In the genomic region with DNA sequence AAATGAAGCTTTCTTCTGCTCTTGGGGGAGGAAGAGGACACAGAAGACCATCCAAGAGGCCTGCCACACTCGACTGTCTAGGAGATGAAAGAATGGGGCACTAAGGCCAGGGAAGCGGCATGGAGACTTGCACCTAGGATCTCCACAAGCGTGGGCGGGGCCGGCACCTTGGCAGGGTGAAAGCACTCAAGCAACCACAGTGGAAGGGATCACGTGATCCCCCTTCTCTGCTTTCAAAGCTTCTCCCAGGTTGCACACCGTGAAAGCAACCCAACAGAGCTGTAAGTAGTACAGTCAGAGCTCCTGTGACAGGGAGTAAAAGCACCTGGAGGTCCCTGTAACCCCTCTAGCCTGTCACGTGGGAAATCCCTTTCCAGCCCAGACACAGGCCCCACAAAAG, we compare ENCODE assay signal across 9 mouse cellular contexts.
DNase-seq lines count a peak whose midpoint lies in the region; ATAC-seq and TF ChIP-seq lines count a peak whose summit lies in the region.
"Had no signal": no experiment of that assay in that cellular context is flagged by ENCODE, and none has a peak within 500 bp of the region (broad histone marks: within the 10 kb centered on the region; RNA-seq: fewer than 3 reads in every experiment).

No protein-coding gene starts in this region.

- DNase-seq in CD4-positive, CD25-positive, alpha-beta regulatory T cell, adult 2 months (ENCODE audit: low read depth, low spot score): peak; percentile 89
- DNase-seq in R1 (ENCODE audit: low read depth, low spot score): peak; percentile 20
- peak; percentile 38 for DNase-seq in kidney, postnatal 0 days (ENCODE audit: low spot score)
- no peak for DNase-seq in embryo, embryonic 10 days (ENCODE audit: low spot score)
- no peak for DNase-seq in ovary, adult 18-20 months (ENCODE audit: low spot score)
- DNase-seq: embryo, embryonic 11 days had no signal

- H3K36me3 ChIP-seq in kidney, postnatal 0 days (ENCODE audit: insufficient read depth, low read length): no peaks in the 10 kb centered on the region

- WGBS in kidney, postnatal 0 days: 27% methylated on average over 8 of the region's 8 CpGs

- peak; percentile 58; the same call in 1 of the 2 replicates for ATAC-seq in kidney, postnatal 0 days (replicated peaks; ENCODE audit: low FRiP score, low read depth)
- ATAC-seq in monocyte, adult 5-6 weeks (replicated peaks; ENCODE audit: insufficient number of reproducible peaks, low FRiP score, low TSS enrichment, poor library complexity, severe bottlenecking): 0 out of 2 replicates have a peak, but pooled peaks have one; percentile 19
- ATAC-seq in cerebellum, adult (ENCODE audit: insufficient number of reproducible peaks, low FRiP score, low TSS enrichment): no peak

- H3K27ac ChIP-seq in kidney, postnatal 0 days: peak overlapping the region; percentile 50; the same call in 1 of the 2 replicates

- no peak for TF ChIP-seq CTCF in kidney, postnatal 0 days (IDR thresholded peaks at IDR 0.05; ENCODE audit: low read depth)

- peaks cover 37% of the 10 kb centered on the region for H3K4me1 ChIP-seq in kidney, postnatal 0 days (replicated peaks; ENCODE audit: insufficient read depth, low read length)

- no peaks in the 10 kb centered on the region for H3K27me3 ChIP-seq in kidney, postnatal 0 days (ENCODE audit: insufficient read depth, low read length)

- no peak overlapping the region for H3K4me2 ChIP-seq in kidney, postnatal 0 days (ENCODE audit: low read length)
- H3K4me2 ChIP-seq: midbrain, embryonic 11.5 days had no signal

- no peak overlapping the region for H3K4me3 ChIP-seq in kidney, postnatal 0 days (replicated peaks; ENCODE audit: low read depth, low read length)

- no peaks in the 10 kb centered on the region for H3K9me3 ChIP-seq in kidney, postnatal 0 days (replicated peaks; ENCODE audit: low read length)

- H3K9ac ChIP-seq in kidney, postnatal 0 days (ENCODE audit: low read depth, low read length): no peak overlapping the region

Comparison
In these comparisons a context has a peak if more than half of its experiments do, and no peak if none do; other contexts are left out.
1. DNase-seq: peak in CD4-positive, CD25-positive, alpha-beta regulatory T cell, adult 2 months (single experiment), R1 (single experiment) and kidney, postnatal 0 days (single experiment); none in embryo, embryonic 10 days (single experiment) and ovary, adult 18-20 months (single experiment).